Mouse (Mus musculus) liver, embryonic 13.5 days (tissue): ENCODE measurements around the gene Ppp1r27. TPM values are rescaled to one million over a fixed set of nuclear protein-coding genes. Genes with fewer than 3 reads are reported as not detected.
A peak's percentile ranks its signal among the peaks of the same experiment; 100 is the strongest.

ENCODE experiments used
- ATAC-seq: fragments of 200-750 bp; cut with Nextera tagmentation; 2 replicates; pipeline ENCODE4 v1.8.0; 2017; ENCODE audit warnings: low read depth, mild to moderate bottlenecking, moderate number of reproducible peaks, moderate library complexity
- DNase-seq: peaks from one replicate; pipeline ENCODE4 v3.0.0; 2022
- H3K27ac ChIP-seq: fragments of 300-500 bp; sonication (generic); 2 replicates; pipeline ENCODE4 v1.5.1; 2015; ENCODE audit warnings: moderate library complexity, mild to moderate bottlenecking, inconsistent platforms
- H3K27me3 ChIP-seq: fragments of 300-500 bp; sonication (generic); 2 replicates; pipeline ENCODE4 v1.6.1; 2015; ENCODE audit warnings: mild to moderate bottlenecking, inconsistent platforms
- H3K36me3 ChIP-seq: fragments of 300-500 bp; sonication (generic); 2 replicates; pipeline ENCODE4 v1.6.1; 2015; ENCODE audit warnings: mild to moderate bottlenecking, inconsistent platforms
- H3K4me1 ChIP-seq: fragments of 300-500 bp; sonication (generic); replicated peaks from 2 replicates; pipeline ENCODE4 v1.6.1; 2015; ENCODE audit warnings: inconsistent platforms
- H3K4me2 ChIP-seq: fragments of 300-500 bp; sonication (generic); 2 replicates; pipeline ENCODE4 v1.6.1; 2015; ENCODE audit warnings: inconsistent platforms, mild to moderate bottlenecking, moderate library complexity
- H3K4me3 ChIP-seq: fragments of 300-500 bp; sonication (generic); replicated peaks from 2 replicates; pipeline ENCODE4 v1.5.1; 2015; ENCODE audit warnings: mild to moderate bottlenecking, inconsistent platforms
- H3K9ac ChIP-seq: fragments of 300-500 bp; sonication (generic); 2 replicates; pipeline ENCODE4 v1.6.1; 2015; ENCODE audit warnings: mild to moderate bottlenecking, inconsistent platforms
- H3K9me3 ChIP-seq: fragments of 300-500 bp; sonication (generic); replicated peaks from 2 replicates; pipeline ENCODE4 v1.6.1; 2016; ENCODE audit warnings: inconsistent platforms
- WGBS: fragments of 180-500 bp; shearing (Covaris S2); methylation state at CpG from one replicate; pipeline ENCODE4 v1.1.7; 2015; ENCODE audit not compliant: insufficient replicate concordance; 5-methylcytosine and 5-hydroxymethylcytosine counted together
- polyA plus RNA-seq: library from polyadenylated mRNA; unstranded; fragments of >200 nt; fragmentation: Nextera tagmentation; extraction: Ambion mirVana; gene quantifications from 2 replicates; pipeline ENCODE4 v1.2.1, GENCODE M21; 2015

Gene Ppp1r27
- polyA plus RNA-seq, 1 experiment from 2014 or later, result 0.22 TPM

- no peak overlapping the region for H3K4me3 ChIP-seq
- no peaks in the 10 kb centered on the region for H3K9me3 ChIP-seq
- H3K4me1 ChIP-seq, result peaks cover 23% of the 10 kb centered on the region
- H3K9ac ChIP-seq, result no peak overlapping the region
- ATAC-seq (peak; percentile 62), DNase-seq (no peak)
- H3K27me3 ChIP-seq, result peaks cover 13% of the 10 kb centered on the region
- peak overlapping the region; percentile 21 for H3K27ac ChIP-seq
- H3K4me2 ChIP-seq, result no peak overlapping the region
- H3K36me3 ChIP-seq, result peaks cover 22% of the 10 kb centered on the region
- WGBS, result 39% methylated on average over 10 of the region's 10 CpGs
Observed at GRCm38 (mm10) chr11:120539285-120540014, 11.5 kb downstream of the Ppp1r27 start.

DNA sequence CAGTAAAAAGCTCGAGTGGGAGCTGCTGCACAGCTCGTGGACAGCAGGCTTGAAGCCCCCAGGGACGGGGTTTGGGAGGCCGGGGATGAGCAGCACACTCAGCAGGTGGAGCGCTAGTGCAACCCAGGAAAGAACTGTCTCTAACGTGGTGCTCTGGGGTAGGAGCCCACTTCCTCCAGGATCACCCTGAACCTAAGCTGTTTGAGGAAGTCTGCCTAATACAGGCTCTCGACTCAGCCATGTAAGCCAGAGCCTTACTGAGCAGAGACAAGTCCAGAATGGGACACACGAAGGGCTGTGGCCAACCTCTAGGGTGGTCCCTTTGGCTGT is 12.0 kb downstream of the Ppp1r27 start:
- Histone ChIP-seq H3K36me3 (peaks cover 17% of the 10 kb centered on the region; the same call in 1 of the 2 replicates), H3K9ac (no peak overlapping the region), H3K27me3 (peaks cover 18% of the 10 kb centered on the region), H3K4me1 (peaks cover 23% of the 10 kb centered on the region), H3K4me2 (no peak overlapping the region), H3K4me3 (no peak overlapping the region), H3K9me3 (no peaks in the 10 kb centered on the region), H3K27ac (no peak overlapping the region; the same call in 1 of the 2 replicates)
- no peak for DNase-seq
- ATAC-seq, result no peak
- WGBS, result 34% methylated on average over 8 of the region's 8 CpGs

DNA sequence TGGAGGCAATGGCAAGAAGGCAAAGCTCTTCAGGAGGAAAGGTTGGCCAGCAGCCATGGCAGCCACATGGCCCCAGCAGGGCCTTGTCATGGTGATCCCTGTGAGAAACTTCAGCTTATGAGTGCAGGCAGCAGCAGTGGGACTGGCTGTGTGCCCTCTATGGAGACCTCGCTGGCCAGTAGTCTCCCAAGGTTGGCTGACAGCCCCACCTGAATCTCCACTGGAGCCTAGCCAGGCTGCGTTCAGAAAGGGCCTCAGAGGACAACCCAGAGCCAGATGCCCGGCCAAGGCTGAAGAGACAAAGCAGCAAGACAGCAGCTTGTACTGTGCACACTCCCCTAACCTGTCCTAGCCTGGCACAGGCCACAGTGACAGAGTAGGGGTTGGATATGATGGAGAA is 12.4 kb downstream of the Ppp1r27 start:
- peaks cover 13% of the 10 kb centered on the region; the same call in 1 of the 2 replicates for H3K36me3 ChIP-seq
- 71% methylated on average over 3 of the region's 3 CpGs for WGBS
- H3K4me2 ChIP-seq, result no peak overlapping the region
- no peaks in the 10 kb centered on the region for H3K9me3 ChIP-seq
- H3K4me1 ChIP-seq, result peaks cover 23% of the 10 kb centered on the region
- H3K9ac ChIP-seq, result no peak overlapping the region
- H3K27me3 ChIP-seq, result peaks cover 22% of the 10 kb centered on the region
- ATAC-seq (no peak), DNase-seq (no peak)
- no peak overlapping the region for H3K27ac ChIP-seq
- no peak overlapping the region for H3K4me3 ChIP-seq

- peaks cover 30% of the 10 kb centered on the region for H3K4me1 ChIP-seq
- no peak overlapping the region for H3K27ac ChIP-seq
- WGBS, result 53% methylated on average over 3 of the region's 3 CpGs
- H3K27me3 ChIP-seq, result peaks cover 49% of the 10 kb centered on the region
- H3K9ac ChIP-seq, result no peak overlapping the region
- no peak overlapping the region for H3K4me3 ChIP-seq
- no peaks in the 10 kb centered on the region for H3K36me3 ChIP-seq
- ATAC-seq, result no peak
- H3K9me3 ChIP-seq, result no peaks in the 10 kb centered on the region
- no peak overlapping the region for H3K4me2 ChIP-seq
- no peak for DNase-seq
Observed at GRCm38 (mm10) chr11:120535804-120536203, 15.1 kb downstream of the Ppp1r27 start.

GRCm38 (mm10) chr11:120535145-120535544 is 15.8 kb downstream of the Ppp1r27 start:
- Histone ChIP-seq H3K4me2 (no peak overlapping the region), H3K36me3 (no peaks in the 10 kb centered on the region), H3K4me1 (peaks cover 32% of the 10 kb centered on the region), H3K27me3 (peaks cover 56% of the 10 kb centered on the region), H3K9ac (no peak overlapping the region), H3K4me3 (no peak overlapping the region), H3K9me3 (no peaks in the 10 kb centered on the region), H3K27ac (no peak overlapping the region)
- no peak for ATAC-seq
- no peak for DNase-seq
- 66% methylated on average over 3 of the region's 3 CpGs for WGBS

DNA sequence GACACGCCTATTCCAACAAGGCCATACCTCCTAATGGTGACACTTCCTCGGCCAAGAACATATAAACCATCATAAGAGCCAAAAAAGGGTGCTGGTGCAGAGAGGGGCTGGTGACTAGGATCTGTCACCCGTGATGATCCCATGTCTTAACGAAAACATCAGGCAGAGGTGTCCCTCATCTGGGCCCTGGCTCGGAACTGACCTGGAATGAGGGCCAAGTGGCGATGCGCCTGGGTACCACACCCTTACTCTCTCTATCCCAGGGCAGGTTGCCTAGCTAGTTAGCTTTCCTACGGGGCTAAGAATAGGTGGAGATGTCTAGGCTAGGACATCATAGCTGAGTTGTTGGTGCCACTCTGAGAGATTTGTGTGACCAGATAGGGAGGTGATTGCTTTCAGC is 16.8 kb downstream of the Ppp1r27 start:
- no peak overlapping the region for H3K4me2 ChIP-seq
- ATAC-seq (no peak), DNase-seq (no peak)
- no peak overlapping the region for H3K4me3 ChIP-seq
- H3K9me3 ChIP-seq, result no peaks in the 10 kb centered on the region
- H3K27ac ChIP-seq, result no peak overlapping the region
- H3K9ac ChIP-seq, result no peak overlapping the region
- peaks cover 66% of the 10 kb centered on the region for H3K27me3 ChIP-seq
- H3K36me3 ChIP-seq, result no peaks in the 10 kb centered on the region
- H3K4me1 ChIP-seq, result peaks cover 22% of the 10 kb centered on the region
- WGBS, result 65% methylated on average over 8 of the region's 8 CpGs

GRCm38 (mm10) chr11:120531646-120532045 is 19.3 kb downstream of the Ppp1r27 start:
- no peak for ATAC-seq
- H3K4me2 ChIP-seq, result peak overlapping the region; percentile 61
- 30% methylated on average over 9 of the region's 9 CpGs for WGBS

DNA sequence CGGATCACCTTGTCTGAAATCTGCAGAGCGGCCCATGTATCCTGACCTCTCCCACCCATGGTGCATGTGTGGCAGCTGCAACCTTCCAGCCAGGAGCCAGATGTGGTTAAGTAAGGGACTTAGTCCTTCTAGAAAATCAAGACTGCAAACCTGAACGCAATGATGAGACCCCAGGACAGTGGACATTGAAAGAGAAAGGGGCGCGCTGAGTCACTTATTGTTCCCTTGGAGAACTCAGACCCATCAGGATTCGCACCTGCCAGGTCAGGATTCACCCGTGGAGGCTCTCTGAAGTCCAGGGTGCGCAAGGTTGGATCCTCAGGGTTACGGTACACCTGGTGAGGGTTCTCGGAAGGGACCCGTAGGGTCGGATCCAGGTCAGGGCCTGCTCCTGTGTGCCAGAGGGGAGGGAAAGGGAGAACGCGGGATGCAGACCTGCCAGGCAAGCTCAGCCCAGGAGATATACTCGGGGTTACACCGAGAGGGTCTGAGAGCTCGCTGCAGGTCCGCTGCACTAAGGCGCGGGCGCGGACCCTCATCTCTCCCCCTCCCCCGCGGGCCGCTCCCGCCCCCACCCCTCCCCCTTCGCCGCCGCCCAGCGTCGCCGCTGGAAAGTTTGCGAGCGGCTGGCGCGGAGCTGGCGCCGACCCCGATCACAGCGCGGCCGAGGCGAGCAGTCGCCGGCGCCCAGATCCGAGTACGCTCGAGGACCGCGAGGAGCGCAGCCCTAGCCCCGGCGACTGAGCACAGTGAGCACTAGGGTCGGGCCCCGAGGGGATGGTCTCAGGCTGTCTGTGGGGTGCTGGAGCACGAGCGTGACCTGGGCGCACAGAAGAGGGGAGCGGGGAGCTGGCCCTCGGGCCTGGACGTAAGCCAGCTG is 20.6 kb downstream of the Ppp1r27 start, which contains the start of gene Gcgr:
Gene Gcgr, plus strand, starts transcription at position 615 of the 880 bp plus-strand sequence.
- peak within 1 kb of the TSS; percentile 65 for H3K9ac ChIP-seq
- 10% methylated on average over 62 of the region's 62 CpGs for WGBS
- ATAC-seq (no peak; the same call in 1 of the 2 replicates), DNase-seq (no peak)
- peaks cover 31% of the 10 kb centered on the region for H3K4me1 ChIP-seq
- H3K27ac ChIP-seq, result peak within 1 kb of the TSS; percentile 29
- H3K4me2 ChIP-seq, result peak within 1 kb of the TSS; percentile 61
- H3K27me3 ChIP-seq, result peaks cover 74% of the 10 kb centered on the region
- no peaks in the 10 kb centered on the region for H3K9me3 ChIP-seq
- no peaks in the 10 kb centered on the region for H3K36me3 ChIP-seq
- H3K4me3 ChIP-seq, result peak within 1 kb of the TSS; percentile 54

More at GRCm38 (mm10) chr11:120531646-120532045, 19.3 kb downstream of the Ppp1r27 start:
- peaks cover 31% of the 10 kb centered on the region for H3K4me1 ChIP-seq
- H3K9me3 ChIP-seq, result no peaks in the 10 kb centered on the region
- H3K4me3 ChIP-seq, result peak overlapping the region; percentile 54
- peak overlapping the region; percentile 65 for H3K9ac ChIP-seq
- no peak for DNase-seq
- no peaks in the 10 kb centered on the region for H3K36me3 ChIP-seq
- H3K27ac ChIP-seq, result no peak overlapping the region; the same call in 1 of the 2 replicates
- H3K27me3 ChIP-seq, result peaks cover 79% of the 10 kb centered on the region

GRCm38 (mm10) chr11:120528903-120529302 is 22.0 kb downstream of the Ppp1r27 start:
- H3K27me3 ChIP-seq, result peaks cover 63% of the 10 kb centered on the region
- DNase-seq (no peak), ATAC-seq (peak; percentile 46)
- no peak overlapping the region for H3K4me2 ChIP-seq
- H3K9ac ChIP-seq, result no peak overlapping the region
- H3K4me1 ChIP-seq, result peaks cover 31% of the 10 kb centered on the region
- no peaks in the 10 kb centered on the region for H3K36me3 ChIP-seq
- peak overlapping the region; percentile 29 for H3K27ac ChIP-seq
- no peaks in the 10 kb centered on the region for H3K9me3 ChIP-seq
- no peak overlapping the region for H3K4me3 ChIP-seq
- WGBS, result 62% methylated on average over 4 of the region's 4 CpGs

DNA sequence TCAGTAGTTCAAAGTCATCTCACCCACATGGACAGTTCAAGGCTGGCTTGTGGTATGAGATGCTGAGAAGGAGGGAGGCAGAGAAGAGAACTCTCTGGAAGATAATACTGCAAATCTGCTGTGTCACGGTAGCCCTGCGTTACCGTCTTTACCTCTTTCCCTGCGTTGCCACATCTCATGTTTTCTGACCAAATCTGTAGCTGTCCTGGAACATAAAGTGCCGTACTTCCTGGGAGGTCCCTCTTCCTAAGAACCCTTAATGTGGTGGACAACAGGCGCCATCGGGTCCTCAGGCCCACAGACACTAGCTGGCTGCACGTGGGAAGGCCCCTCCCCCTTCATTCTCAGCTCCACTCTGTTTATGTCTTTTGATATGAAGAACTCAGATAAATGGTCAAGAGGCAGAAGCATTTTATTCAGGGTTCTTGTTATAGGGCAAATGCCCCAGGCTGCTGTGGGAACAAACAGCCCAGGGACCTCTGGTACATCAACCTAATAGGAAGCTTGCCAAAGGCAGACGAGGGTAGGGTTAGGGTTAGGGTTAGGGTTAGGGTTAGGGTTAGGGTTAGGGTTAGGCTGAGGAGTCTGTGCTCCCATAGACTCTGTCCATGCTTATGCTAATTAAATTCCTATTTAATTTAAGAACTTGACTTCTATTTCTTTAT is 23.1 kb downstream of the Ppp1r27 start:
- Histone ChIP-seq H3K4me3 (no peak overlapping the region), H3K9me3 (no peaks in the 10 kb centered on the region), H3K9ac (no peak overlapping the region), H3K27me3 (peaks cover 53% of the 10 kb centered on the region), H3K4me1 (peaks cover 32% of the 10 kb centered on the region), H3K4me2 (peak overlapping the region; percentile 25; the same call in 1 of the 2 replicates), H3K36me3 (no peaks in the 10 kb centered on the region), H3K27ac (no peak overlapping the region)
- 49% methylated on average over 9 of the region's 9 CpGs for WGBS
- DNase-seq (no peak), ATAC-seq (peak; percentile 32; the same call in 1 of the 2 replicates)

- no peak for ATAC-seq
- H3K9ac ChIP-seq, result no peak overlapping the region
- no peak overlapping the region for H3K27ac ChIP-seq
- H3K4me2 ChIP-seq, result no peak overlapping the region
- H3K27me3 ChIP-seq, result peaks cover 34% of the 10 kb centered on the region
- H3K4me3 ChIP-seq, result no peak overlapping the region
- DNase-seq, result no peak
- H3K9me3 ChIP-seq, result no peaks in the 10 kb centered on the region
- no peaks in the 10 kb centered on the region for H3K36me3 ChIP-seq
- H3K4me1 ChIP-seq, result peaks cover 39% of the 10 kb centered on the region
- WGBS, result 62% methylated on average over 2 of the region's 2 CpGs
Observed at GRCm38 (mm10) chr11:120525959-120526358, 25.0 kb downstream of the Ppp1r27 start.
